Mouse (Mus musculus) left cerebral cortex, adult 18-20 months (tissue): ENCODE data around the gene Aatk. TPM values are rescaled to one million over a fixed set of nuclear protein-coding genes. Genes with fewer than 3 reads are reported as not detected.
A peak's percentile ranks its signal among the peaks of the same experiment; 100 is the strongest.

Experiments
- DNase-seq, 2 experiments: peaks; one replicate each; pipeline ENCODE4 v3.0.0; 2021 to 2022; ENCODE audit warnings: low spot score in 2 of 2, mixed read lengths in 1 of 2
- long read RNA-seq, 2 experiments: library from polyadenylated mRNA; stranded (forward); transcript quantifications; one replicate each; pipeline ENCODE4 v2.0.0; 2021
- total RNA-seq, 2 experiments: library from RNA; stranded (reverse); gene quantifications; 2 replicates each; pipeline ENCODE4 v1.2.3; 2021

The Aatk gene
- 100 to 1,000 TPM; 185 to 187 TPM for total RNA-seq
- long read RNA-seq, experiment 1, full-length matches to known transcripts: 62 of 219 reads
- long read RNA-seq, experiment 1, partial matches to known transcripts: 143 of 219 reads
- long read RNA-seq, experiment 1, other reads (novel, unspliced or antisense): 14 of 219 reads
- long read RNA-seq, experiment 2, full-length matches to known transcripts: 29 of 136 reads
- long read RNA-seq, experiment 2, partial matches to known transcripts: 98 of 136 reads
- long read RNA-seq, experiment 2, other reads (novel, unspliced or antisense): 9 of 136 reads

DNA sequence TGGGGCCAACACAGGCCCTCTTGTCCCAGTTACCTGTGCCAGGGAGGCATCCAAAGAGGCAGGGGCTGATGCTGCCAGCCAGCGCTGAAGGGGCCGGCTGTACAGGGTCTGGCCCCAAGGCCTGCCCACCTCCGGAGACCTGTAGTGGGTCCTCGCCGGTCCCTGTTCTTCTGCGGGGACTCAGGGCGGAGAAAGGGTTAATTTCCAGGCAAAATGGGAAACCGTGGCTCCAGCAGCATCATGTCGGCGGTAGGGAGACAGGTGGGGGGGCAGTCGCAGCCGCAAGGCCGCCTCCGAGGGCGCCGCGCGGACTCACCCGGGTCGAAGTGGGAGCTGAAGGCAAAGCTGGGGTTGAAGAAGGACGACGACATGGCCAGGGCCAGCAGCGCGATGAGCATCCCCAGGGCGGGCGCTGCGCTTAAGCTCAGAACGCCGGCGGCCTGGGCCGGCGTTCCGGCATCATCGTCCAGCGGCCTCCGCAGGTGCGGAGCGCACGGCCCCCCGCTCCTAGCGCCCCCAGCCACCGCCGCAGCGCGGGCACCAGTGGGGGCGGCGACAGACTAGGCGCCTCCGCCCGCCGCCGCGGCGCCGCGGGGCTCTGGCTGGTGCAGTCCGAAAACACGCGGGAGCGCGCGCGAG is at the start of gene Aatk:
Gene Aatk, minus strand, starts transcription at position 615 of the 639 bp plus-strand sequence.
- DNase-seq: peak in 1 of 2 experiments; percentile 63

DNA sequence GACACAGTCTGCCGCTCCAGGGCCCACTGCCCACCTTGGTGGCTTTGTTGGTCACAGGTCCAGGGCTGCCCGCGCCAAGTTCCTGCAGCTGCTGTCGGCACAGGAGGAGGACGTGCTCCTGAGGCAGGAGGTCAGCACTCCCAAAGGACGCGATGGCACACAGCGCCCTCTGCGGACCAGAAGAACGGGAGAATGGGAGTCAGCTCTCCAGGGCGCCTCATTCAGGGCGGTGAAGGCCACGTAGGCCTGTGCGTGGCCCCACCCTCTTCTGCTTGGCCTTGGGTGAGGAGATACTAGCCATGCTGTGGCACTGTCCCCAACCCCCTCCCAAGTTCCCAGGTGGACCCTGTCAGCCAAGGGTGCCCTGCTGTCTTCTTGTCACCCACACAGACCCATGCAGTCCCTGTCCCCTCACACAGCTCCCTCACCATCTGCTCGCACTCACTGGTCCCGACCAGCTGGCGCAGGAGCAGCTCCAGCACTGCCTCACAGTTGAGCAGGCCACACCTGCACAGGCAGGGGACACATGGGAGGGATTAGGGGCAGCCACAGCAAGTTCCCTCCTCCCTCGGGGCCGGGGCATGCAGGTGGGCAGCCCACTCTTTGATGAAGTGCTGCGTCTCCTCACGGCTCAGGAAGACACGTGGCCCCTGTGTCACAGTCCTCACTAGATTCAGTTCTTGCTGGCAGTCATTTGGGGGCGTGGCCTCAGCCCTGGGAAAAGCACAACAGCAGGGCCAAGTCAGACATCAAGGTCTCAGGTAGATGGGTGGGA is 46.0 kb upstream of the Aatk start:
- DNase-seq: no peak

DNA sequence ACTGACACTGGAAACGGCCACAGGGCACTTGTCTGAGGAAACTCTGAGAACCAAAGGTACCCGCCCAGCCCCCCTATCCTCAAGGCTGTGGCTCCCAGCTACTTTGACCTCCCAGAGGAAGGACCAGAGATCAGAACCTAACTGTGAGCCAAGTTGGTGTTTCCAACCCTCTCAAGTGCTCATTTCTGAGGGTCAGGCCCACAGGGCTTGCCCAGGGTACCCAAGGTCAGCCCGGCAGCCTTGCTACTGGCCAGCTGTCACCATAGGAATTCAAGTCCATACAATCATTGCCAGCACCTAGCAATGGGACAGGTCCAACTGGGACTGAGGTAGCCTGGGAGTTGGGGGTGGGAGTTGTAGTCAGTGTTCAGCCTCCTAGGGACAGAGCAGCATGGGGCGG is 43.7 kb upstream of the Aatk start:
- DNase-seq: no peak

DNA sequence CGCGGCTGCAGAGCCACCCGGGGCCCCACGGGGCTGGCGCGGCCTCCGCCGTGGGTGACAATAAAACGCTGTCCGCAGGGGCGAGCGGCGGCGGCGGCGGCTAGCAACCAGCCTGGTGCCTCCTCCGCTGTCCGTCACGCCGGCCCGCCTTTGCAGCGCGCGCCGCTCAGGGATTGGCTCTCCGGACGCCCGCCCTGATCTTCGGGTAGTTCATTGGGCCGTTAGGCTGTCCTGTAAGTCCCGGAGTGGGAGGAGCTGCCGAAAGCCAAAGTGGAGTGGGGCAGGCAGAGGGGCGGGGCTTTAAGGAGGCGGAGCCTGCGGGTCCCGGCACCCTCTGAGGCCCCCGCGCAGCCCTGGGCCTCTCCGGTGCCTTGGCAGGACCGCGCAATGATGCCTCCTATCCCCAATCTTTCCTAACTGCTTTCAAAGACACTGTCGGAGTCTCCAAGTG is 39.8 kb upstream of the Aatk start, which contains the start of gene Cep131:
Gene Cep131, minus strand, starts transcription at position 126 of the 451 bp plus-strand sequence.
- DNase-seq: peak; percentile 97 to 98

DNA sequence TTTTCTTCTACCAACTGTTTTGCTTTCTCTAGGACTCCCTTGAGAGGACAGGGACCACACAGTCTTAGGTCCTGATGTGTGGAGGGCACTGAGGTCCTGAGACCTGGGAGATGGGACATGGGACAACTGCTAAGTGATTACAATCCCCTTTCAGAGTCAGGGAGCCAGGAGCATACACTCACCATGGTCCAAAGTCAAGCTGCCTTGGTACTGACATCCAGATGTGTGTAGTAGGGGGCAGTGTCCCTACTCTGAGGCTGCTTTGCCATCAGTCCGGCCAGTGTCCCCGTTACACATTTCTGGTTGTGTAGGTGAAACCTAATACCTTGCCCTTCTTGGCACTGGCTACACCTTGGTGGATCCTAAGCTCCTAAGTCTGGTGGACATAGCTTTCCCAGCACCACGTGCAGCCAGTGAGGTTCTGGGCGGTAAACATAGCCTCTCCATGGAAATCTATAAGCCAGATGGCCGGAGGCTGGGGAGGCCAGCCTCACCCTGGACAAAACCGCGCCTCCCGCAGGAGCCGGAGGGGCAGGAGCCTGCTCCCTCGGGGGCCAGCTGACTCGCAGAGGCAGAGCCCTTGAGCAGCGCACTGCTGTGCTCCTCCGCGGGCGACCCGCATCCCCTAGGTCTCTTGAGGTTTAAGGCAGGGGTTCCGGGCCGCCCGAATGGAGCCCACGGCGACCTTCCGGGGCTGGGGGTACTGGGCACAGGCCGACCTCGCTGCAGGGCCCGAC is 39.1 kb upstream of the Aatk start:
- DNase-seq: no peak

GRCm38 (mm10) chr11:120080282-120080681 is 33.3 kb upstream of the Aatk start:
- DNase-seq: no peak

GRCm38 (mm10) chr11:120076191-120076590 is 29.2 kb upstream of the Aatk start:
- no peak for DNase-seq

GRCm38 (mm10) chr11:120072986-120073647 is 26.1 kb upstream of the Aatk start:
- DNase-seq: no peak

- DNase-seq: no peak
These were observed 24.9 kb upstream of the Aatk start for GRCm38 (mm10) chr11:120071731-120072320.

GRCm38 (mm10) chr11:120071065-120071464 is 24.1 kb upstream of the Aatk start:
- DNase-seq: no peak

- no peak for DNase-seq
These were observed 23.4 kb upstream of the Aatk start for GRCm38 (mm10) chr11:120070286-120070930.

GRCm38 (mm10) chr11:120069261-120069660 is 22.3 kb upstream of the Aatk start:
- DNase-seq: no peak

GRCm38 (mm10) chr11:120067834-120068233 is 20.9 kb upstream of the Aatk start:
- DNase-seq: no peak

DNA sequence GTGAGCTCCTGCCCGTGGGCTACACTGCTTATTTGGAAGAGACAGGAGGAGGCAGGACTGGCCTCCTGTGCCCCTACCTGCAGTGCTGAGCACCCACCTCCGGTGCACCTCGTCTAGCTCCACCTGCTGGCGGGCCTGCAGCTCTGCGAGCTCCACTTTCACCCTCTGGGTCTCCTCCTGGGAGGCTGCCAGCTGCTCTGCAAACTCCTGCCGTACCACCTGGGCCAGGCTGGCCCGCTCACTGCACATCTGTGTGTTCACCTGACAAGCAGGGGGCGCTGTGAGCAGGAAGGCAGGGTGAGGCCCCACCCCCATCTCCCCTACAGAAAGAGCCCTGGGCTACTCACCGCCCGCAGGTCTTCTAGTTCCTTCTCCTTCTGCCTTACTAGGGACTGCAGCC is 18.3 kb upstream of the Aatk start:
- peak in 1 of 2 experiments; percentile 54 for DNase-seq

- no peak for DNase-seq
These were observed 17.7 kb upstream of the Aatk start for GRCm38 (mm10) chr11:120064668-120065040.

GRCm38 (mm10) chr11:120064006-120064667 is 17.2 kb upstream of the Aatk start:
- no peak for DNase-seq

GRCm38 (mm10) chr11:120063326-120063725 is 16.4 kb upstream of the Aatk start:
- DNase-seq: no peak

- no peak for DNase-seq
These were observed 13.7 kb upstream of the Aatk start for GRCm38 (mm10) chr11:120060634-120061033.
